Mouse (Mus musculus) liver (tissue): Measurements from ENCODE around the gene Fam107b.

Source experiments
- DNase-seq: peaks from one replicate; pipeline ENCODE4 v3.0.0-alpha.2; 2020; ENCODE audit warnings: mixed read lengths

Fam107b gene

DNA sequence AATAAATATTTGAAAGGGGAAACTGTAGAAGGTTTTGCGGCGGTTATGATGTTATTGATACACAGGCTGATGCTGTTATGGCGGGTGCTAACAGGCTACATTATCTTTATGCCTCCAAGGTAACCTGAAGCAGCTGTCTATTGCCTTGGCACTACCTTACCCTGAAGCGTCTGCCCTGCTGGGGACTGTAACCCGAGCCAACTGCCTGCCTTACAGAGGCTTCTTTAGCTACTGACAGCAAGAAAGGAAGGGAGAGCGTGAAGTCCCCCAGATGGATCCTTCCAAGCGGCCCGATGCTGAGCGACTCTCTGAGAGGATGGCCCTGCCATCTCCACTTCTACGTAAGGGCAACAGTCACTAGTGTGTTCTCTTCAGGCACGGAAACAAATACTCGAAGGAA is at the start of gene Fam107b:
Fam107b (plus strand) TSS at position 303 of the 400 bp plus-strand sequence.
- no peak for DNase-seq

DNA sequence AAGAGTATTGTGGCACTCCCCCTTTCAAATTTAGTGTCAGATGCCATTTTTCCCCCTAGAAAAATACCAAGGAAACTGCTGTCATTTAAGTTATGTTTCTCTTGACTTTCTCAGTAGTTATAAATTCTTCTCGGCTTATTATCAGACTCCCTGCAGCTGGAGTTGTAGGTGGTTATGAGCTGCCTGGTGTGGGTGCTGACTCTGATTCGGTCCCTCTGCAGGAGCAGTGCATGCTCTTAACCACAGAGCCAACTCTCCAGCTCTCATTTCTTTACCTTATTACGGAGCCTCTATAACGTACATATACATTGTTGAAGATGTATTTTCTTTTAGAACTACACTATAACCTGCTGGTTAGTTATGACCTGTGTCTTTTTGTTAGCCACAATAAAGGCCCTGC is 47.7 kb upstream of the Fam107b start:
- DNase-seq, result no peak

DNA sequence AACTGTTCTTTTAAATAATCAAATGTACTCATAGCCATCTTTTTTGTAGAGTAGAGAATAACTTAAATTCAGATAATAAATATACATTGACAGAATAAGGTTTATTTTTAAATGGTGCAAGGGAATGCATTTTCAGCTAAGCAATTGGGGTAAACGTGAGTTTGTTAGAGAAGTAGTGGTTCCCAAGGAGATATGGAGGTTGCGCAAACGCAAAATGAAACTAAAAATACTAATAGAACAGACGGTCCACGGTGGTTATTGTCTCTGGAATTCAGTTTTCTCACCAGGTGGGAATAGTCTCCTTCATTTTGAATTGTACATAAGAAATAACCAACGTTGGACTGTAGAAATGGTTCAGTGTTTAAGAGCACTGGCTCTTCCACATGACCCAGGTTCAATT is 44.0 kb upstream of the Fam107b start:
- DNase-seq, result no peak

DNA sequence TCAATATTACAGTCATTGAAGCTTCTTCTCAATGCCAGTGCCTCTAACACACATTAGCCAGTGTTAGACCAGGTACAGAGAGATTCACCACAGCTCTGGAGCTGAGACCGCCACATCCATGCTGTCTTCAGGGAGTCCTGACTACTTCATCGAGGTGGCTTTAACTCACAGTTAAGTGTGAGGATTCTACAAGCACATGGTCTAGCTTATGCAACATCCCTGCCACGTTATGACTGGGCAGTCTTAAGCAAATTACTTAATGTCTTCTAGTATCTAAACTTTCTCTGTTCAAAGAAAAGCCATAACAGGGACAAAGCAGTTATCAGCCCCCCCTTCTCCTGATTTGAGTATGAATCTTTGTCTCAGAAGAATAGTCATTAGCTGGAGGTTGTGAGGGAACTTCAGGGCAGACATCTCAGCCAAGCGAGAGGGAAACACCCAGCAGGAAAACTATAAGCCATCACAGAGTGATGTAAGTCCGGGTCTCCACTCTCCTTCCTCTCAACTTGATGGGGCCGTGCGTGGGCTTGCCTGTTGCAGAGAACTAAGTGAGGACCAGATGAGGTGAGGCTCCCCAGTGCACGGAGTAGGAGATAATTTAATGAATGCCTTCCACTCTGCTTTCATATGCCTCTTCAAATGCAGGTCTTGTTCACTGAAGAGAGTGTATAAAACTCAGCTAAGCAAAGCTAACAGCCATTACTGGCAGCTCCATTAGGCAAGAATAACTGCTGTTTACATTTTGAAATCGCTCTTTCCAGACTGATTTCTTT is 28.8 kb upstream of the Fam107b start:
- no peak for DNase-seq

DNA sequence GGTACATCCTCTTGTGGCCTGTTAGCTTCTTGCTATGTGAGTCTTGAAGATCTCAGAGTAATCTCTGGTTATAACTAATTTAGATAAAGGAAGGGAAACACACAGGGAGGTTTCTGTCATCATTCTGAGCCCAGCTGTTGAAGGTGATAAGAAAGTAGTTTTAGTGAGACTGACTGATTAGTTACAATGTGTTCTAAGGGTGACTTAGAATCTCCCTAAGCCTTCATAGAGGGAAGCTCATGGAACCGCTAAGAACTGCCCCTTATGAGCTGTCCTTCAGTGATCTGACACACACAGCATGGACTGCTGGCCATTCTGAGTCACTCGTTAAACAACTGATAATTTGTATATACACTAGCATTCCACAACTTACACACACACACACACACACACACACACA is 24.2 kb upstream of the Fam107b start:
- DNase-seq, result no peak

DNA sequence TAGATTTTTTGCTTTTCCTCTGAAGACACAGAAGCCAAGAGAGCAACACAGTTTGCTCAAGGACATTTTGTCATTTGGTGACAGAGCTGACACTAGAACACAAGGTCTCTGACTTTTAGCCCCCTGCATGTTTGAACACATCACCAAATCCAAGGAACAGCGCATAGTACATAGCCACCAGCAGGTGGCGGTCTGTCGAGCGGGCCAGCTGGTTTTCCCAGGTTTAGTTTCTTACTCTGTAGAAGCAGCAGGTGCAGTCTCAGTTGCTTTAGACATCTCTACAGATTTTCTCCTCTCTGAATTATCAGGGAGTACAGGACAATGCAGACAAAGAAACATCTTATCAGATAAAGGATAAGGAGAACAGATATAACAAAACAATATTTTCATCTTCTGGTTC is 23.7 kb upstream of the Fam107b start:
- peak; percentile 43 for DNase-seq

DNA sequence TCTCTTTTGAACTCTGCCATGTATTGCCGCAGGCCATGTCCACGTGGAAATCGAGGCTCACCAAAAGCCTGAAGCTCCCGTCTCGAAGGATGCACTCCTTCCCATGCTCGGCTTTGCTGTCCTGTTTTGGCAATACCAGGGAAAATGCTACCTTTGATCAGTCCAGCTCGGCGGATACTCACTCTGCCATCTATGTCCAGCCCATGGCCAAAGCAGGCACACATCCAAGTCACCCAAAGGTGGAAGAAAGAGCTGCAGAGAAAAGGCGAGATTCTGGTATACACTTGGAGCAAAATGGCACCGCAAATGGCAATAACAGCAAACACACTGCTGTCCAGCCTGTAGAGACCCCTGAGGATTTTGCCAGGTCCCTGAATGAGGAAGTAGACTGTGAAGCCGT is 318 bp downstream of the Fam107b start:
- DNase-seq, result no peak

DNA sequence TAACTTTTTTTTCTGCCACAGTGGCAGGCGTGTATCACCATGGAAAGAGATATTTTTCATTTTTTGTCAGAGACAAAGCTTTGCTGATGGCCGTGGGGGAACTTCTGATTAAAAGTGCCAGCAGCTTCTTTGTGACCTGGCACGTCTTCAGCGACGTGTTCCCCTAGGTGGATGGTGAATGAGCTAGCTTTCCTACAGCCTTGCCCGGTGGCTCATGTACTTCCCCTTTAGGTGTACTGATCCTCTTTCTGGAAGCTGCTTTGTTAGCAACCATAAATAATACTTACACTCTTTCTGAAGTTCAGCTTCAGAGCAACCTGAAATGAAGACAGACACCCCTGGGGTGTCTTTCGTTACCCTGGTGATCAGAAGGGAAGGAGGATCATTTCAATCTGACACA is 3.6 kb downstream of the Fam107b start:
- no peak for DNase-seq

DNA sequence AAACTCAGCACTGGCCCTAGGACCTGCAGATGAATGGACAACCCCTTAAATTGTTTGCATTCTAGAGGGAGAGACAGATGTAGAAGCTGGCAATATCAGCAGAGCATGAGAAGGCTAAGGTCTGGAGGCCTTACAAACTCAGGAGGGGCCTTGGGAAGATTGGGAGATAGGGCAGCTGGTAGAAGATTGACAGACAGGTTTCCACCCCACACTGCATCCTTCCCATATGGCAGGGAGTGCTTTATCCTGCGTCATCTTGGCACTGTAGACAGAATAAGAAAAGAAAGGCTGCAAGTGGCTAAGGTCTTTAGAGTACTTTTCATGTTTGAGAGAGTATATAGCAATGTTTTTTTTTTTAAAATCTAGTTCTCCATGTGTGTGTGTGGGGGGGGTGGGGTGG is 4.9 kb downstream of the Fam107b start:
- DNase-seq, result no peak

DNA sequence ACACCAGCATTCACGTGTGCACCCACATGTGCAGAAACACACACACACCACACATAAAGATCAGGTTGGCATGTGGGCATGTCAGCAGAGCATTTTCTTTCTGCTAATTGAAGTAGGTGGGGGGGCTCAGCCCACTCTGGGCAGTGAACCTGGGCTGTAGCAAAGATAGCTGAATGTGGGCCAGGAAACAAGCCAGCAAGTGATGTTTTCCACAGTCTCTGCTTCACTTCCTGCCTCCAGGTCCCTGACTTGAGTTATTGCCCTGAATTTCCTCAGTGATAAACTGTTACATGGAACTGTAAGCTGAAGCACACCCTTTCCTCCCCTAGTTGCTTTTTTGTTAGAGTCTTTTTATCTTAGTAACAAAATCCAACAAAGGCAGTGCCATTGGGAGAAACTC is 6.1 kb downstream of the Fam107b start:
- DNase-seq, result no peak

DNA sequence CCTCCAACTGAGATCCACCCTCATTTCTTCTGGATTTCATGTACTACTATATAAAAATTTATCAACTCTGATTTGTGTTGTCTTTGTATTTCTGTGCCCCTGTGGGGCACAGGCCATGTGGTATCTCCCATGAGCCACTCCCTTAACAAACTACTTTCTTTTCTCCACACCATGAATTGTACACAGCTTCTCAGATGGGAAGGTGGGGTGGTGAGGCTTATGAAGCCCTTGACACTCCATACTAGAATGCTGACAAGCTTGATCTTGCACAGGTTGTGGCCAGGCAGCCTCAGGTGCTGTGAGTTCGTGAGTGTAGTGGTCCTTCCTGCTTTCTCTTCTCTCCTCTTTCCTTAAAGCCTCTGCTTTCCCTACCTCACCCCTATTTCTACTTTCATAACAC is 6.9 kb downstream of the Fam107b start:
- DNase-seq, result no peak

DNA sequence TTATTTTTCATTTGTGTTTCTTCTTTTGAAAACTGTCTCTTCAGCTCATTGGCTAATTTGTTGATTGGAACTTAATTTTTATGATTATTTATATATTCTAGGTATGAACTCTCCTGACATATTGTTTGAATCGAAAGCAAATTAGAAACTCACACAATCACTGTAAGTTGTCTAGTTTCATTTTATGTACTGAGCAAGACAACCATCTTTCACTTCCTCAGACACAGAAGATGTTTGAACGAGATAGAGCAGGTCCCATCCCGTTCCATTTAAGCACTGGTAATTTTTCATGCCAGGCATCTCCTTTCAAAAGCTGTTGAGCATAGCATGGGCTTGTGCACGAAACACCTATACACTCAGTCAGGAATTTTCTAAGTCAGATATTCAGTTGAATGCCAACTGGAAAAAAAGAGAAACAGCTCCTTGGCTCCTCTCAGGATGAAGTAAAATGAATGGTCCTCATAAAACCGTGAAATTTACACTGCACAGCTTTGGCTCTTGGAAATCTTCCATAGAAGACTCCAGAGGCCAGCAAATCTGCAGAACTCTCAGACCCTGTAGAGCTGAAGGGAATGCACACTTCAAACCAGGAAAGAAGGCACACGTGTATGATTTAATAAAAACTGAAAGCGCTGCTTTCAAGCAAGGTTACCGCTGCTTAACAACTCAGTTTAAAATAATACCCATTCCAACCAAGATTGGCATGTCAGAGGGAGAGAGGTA is 8.1 kb downstream of the Fam107b start:
- DNase-seq, result no peak

DNA sequence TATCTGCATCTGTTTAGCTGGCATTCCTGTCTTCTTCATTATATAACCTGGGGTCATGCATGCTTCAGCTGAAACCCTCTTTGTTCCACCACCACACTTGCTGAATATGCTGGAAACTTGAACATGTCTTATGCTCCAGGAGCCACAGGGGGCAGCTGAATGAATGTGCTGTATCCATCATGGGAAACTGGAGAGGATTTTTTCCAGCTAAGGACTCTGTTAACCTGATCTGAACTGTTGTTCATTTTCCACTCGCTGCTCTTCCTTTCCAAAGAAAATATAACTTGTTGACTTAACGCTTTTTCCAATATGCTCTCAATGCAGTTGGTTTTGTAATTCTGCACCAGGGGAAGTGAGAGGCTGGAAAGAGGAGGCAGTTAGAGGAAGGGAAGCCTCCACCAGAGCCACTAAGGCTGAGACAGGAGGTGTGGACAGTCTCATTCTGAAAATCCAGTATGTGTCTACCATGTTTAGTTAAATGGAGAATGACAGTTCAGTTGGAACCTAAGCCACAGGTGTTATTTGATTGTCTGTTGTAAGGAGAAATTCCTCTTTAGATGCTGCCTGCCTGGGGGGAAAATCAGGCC is 9.1 kb downstream of the Fam107b start:
- DNase-seq, result no peak

DNA sequence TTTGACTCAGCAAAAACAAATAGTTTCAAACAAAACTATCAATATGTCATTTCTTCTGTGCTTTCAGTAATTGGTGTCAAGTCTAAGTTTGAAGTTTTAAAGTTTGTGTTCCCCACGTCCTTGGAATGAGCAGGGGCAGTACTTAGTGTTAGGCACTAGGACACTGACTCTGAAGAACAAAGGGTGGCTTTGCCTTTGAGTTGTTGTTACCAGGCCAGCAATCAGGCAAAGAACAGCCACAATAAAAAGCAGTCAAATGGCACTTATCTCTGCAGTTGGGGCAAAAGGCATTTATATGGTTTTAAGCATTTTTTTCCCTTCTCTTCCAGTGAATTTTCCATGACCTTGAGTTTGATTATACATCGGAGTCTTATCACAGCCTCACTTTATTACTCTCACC is 12.5 kb downstream of the Fam107b start:
- no peak for DNase-seq

DNA sequence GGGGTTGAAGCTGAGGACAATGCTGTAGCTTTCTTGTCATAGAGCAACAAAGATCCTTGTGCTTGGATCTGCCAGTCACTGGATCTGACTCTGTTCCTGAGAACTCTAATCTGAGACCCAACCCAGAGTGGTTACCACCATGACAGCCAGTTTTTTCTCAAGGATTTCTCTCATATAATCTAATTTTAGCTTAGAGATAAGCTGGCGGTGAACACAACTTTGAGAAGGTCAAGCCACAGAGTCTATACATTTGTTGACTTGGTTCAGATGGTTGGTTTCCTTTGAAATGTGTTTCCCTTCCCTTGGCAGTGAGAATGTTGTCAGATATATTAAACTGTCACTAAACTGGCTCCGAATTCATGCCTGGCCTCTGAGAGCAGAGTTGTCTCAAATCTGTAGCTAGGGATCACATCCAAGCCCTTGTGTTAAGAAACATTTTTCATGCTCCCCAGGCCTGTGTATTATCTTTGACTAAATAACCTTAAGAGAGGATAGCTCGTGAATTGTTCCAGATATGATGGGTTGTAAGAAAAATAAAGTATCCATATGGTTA is 15.0 kb downstream of the Fam107b start:
- no peak for DNase-seq

DNA sequence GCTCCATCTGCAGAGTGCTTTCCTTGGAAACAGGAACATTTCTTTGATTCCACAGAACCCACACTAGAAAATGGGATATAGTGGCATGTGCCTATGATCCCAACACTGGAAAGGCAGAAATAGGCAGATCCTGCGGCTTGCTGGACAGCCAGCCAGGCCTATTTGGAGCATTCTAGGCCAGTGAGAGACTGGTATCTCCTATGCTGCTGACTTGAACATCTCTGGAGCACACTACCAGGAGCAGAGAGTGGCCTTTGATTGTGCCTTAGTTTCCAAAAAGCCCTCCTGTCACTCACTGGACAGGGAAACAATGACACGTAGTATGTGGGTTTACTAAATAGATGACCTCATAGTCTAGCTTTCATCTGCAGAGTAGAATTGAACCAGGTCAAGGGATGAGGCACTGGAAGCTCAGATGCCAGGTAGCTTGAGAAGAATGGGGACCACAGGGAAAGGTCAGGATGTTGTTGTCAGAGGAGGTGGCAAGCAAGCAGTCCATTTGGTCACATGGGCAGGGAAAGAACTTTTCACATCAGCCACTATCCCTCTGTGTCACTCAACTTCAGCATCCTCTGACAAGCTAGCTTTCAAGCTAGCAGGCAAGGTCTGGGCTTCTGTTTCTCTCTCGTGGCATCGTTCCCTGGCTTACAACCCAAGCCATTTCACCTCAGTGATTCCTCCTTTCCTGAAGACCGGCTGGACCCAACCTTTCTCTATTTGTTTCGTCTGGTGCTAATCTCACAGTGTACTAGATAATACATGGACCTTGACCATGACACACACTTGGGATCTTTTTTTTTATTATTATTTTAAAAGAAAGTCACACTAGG is 20.0 kb downstream of the Fam107b start:
- no peak for DNase-seq

DNA sequence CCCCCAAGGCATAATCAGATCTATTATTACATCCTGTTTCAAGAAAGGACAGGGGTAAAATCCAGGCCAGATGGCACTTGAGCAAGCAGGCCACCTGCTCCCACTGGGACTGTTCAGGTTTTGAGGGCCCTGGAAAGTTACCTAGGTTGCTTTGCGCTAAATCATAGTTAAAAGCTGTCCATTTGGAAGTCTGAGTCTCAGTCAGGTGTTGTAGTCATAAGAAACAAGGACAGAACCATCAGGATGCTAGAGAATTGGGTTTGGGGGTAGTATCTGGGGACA is 20.6 kb downstream of the Fam107b start:
- DNase-seq, result no peak

DNA sequence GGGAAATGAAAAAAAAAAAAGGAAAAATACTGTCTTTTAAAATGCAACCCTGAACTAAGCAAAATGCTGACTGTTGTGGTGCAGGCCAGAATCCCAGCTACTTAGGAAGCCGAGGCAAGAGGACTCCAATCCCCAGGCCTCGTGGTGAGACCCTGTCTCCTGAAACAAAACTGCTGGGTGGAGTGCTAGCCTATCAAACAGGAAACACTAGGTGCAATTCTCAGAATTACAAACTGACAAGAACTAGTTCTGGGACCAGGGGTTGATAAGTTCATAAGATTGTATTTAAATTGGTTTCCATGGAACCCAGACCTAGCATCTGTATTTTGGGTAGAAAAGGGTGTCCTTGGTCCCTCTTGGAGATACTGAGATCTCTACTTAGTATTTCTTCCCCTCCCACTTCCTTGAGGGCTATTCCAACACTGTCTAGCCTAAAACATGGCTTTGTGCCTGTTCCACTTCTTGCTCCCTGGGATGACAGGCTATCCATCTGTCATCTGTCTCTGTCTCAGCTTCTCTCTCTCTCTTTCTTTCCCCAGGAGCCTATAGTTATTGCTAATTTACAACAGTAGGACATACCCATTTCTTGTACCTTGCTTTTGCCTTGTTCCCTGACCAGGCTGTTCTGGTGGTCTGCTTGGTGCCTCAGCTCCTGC is 24.5 kb downstream of the Fam107b start:
- peak; percentile 9 for DNase-seq

DNA sequence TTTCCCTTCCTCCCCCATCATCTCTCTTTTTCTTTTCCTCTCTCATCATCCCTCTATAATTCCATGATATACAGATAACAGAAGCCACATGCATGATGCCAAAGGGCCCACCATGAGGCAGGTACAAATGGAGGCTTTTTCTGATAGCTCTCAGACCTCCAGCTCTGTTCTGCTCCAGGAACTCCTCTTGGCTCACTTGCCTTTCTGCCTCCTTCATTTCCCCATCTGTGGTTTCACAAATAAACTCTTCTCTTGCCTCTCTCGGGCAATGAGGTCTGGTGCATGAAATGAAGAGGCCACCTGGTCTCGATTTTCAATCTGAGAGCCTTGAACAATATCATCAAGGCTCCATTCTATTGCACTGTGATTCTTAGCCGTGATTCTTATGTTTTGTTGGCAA is 30.1 kb downstream of the Fam107b start:
- DNase-seq, result no peak

DNA sequence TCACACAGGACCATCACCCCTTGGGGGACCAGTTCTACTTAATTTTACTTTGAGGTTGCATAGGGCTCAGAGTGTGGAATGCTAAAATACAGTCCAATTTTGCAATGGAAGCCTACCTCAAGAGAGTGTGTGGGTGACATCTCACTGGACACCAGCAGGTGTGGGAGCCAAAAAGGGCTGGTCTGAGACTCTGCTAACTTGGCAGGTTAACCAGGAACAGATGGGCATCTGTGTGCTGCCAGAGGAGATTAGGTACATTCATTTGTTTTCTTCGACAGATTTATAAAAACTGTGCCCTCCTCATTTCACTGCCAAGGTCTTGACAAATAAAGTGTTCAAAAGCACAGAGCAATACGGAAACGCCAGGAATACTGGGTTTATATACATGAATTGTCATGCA is 32.3 kb downstream of the Fam107b start:
- DNase-seq, result no peak

DNA sequence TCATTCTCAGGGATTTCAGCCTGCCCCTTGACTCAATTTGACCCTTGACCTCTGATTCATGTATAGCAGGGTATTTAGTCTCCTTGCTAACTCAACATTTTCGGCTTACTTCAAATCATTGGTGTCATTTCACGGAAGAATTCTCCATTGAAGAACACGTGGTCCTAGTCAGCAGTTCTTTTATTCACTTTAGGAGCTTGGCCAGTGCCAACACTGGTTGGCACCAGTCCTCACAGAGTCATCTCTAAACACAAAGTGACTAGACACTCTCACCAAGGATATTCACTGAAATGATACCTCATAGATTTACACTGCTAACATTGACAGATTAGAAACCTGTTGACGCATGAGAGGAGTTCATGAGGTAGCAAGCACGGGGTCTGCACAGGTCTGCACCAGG is 32.9 kb downstream of the Fam107b start:
- no peak for DNase-seq
